Mouse (Mus musculus) embryonic fibroblast, embryonic 13.5 days (primary cell): Measurements from ENCODE around the gene G530012D18Rik.
"Not testable (repeated sequence)": the region's sequence is repeated elsewhere in the genome, so short reads cannot be mapped to it uniquely, and the experiment has no call there.

Experiments used
- CTCF ChIP-seq: IDR thresholded peaks from 2 replicates; pipeline ENCODE4 v1.5.1; 2011; ENCODE audit warnings: mild to moderate bottlenecking, control low read depth, low read length, moderate library complexity, borderline replicate concordance; ENCODE audit not compliant: insufficient read depth
- POLR2A ChIP-seq: IDR thresholded peaks from 2 replicates; pipeline ENCODE4 v1.6.1; 2011; ENCODE audit warnings: low read depth, mild to moderate bottlenecking, control low read depth, low read length, moderate library complexity

GRCm38 (mm10) chr1:85580148-85580534 lies 4.7 kb downstream of the G530012D18Rik start:
- TF ChIP-seq CTCF, POLR2A: not testable (repeated sequence)
